Mouse (Mus musculus) brain, embryonic 18.5 days (tissue): ENCODE measurements at regions not wholly inside any gene's neighbourhood (a gene's known extent, or its start where the extent isn't known, plus 50 kb on each side); places are given as distances from the start of the nearest gene placed in this dataset.

Source experiments
- DNase-seq: peaks from one replicate; pipeline ENCODE4 v3.0.0-alpha.2; 2012; ENCODE audit warnings: low read depth, low spot score

DNA sequence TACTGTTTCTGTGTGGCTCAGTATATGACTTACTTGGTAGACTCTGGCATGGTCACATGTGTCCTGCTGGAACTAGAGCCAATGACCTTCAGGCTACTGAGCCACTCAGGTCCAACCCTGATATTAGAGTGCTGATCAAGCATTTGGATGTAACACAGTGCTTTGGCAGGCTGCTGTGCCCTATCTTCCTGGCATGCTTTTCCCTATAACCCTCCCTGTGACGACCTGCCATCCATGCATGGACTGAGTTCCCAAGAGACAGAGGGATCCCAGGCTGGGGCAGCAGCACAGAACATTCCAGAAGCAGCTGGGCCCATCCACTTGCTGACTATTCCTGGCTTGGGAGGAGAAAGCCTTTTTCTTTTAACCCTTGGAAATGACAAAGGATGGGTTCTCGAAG is 451.4 kb downstream of the Cd83 start:
- no peak for DNase-seq

DNA sequence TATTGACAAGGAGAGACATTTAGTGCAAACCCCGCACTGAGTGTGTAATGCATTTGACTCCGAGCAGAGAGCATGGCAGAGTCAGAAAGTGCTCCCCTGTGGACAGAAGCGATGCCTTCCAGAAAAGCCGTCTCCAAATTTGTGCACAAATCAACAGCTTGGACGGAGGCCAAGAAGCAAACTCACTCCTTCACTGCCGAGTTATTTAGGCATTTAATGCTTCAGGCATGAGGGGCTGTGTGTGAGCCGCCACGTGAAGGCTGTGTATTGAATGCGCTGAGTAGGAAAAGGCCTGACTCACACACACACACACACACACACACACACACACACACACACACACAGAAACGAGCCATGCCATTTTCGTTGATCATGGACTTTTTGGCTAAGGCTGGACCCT is 453.7 kb downstream of the Cd83 start:
- no peak for DNase-seq

- no peak for DNase-seq
These were observed 458.6 kb downstream of the Cd83 start for GRCm38 (mm10) chr13:44243211-44243610.

DNA sequence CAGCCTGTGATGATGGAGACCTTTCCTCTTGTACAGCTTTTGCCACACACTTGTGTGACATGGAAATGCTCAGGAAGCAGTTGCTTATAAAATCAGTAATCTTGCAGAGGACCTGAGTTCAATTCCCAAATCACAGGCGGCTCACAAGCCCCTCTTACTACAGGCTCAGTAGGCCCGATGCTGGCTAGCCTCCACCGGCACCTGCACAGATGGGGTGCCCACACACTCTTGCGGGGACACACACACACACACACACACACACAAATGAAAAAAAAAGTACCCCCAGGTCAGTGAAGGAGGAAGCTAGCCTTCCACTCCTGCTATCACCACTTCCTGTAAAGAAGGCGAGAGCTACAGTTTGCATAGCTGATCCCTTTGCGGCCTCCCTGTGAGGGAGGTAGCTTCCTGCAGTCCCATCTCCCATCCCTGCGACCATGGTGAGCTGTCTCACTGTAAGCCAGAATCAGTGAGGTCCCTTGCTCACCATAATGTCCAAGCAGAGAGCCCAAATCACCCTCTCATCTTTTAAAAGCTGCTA is 462.2 kb downstream of the Cd83 start:
- DNase-seq, result no peak

GRCm38 (mm10) chr13:44247861-44248260 is 463.3 kb downstream of the Cd83 start:
- DNase-seq, result no peak

DNA sequence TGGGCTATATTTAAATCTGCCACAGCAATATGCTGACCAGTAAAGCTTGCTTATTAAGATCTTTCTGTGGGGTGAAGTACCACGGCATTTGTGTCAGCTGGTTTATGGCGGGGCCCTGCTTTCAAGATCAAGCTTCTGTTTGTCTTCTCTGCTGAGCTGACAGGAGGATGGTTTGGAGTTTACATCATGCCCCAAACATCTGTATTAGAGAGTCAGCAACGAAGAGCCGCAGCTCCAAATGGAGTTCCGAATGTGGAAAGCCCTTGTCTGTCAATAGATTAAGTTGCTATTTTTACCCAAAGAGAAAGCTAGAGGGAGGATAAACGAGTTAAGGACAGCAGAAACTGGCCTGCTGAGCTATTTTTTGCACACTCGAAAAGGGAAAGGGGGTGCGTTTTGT is 463.8 kb downstream of the Cd83 start:
- DNase-seq, result no peak

GRCm38 (mm10) chr13:44249119-44249518 is 464.5 kb downstream of the Cd83 start:
- no peak for DNase-seq

- DNase-seq, result no peak
These were observed 466.1 kb downstream of the Cd83 start for GRCm38 (mm10) chr13:44250474-44251201.

DNA sequence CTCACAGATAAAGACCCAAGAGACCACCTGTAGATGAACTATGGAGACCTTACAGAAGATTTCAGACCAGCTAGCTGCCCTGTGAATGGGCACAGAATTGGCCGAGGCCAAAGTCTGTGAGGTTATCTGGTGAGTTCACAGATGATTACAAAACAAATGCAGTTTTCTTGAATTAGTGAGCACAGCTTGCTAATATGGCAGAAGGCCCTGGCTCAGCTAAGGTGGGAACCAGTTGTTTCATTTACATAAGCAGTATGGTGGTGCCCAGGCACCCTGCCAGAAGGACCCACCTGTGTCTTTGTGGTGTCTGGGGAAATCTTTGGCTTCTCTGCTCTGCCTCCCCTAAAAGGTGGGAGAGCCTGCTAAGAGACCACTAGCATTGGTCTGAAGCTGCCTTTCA is 466.9 kb downstream of the Cd83 start:
- DNase-seq, result no peak

DNA sequence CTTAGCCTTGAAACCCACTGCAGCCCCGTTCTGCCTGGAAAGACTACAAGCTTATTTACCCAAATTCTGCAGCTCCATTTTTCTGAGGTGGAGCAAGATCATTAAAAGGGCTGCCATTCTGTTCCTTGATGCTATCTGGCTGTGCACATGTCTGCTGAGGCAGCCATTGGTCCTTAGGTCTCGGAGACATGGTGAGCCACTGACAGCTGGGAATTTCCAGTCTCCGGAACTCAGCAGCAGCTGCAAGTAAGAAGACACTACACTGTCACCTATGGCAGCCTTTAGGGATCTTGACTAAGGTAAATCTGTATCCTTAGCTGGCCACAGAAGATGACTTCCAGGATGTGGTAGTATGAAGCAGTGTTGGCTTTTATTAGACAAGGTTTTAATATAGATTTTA is 467.9 kb downstream of the Cd83 start:
- DNase-seq, result no peak

- no peak for DNase-seq
These were observed 470.9 kb upstream of the Jarid2 start for GRCm38 (mm10) chr13:44258422-44258821.

- no peak for DNase-seq
These were observed 469.2 kb upstream of the Jarid2 start for GRCm38 (mm10) chr13:44260039-44260438.

DNA sequence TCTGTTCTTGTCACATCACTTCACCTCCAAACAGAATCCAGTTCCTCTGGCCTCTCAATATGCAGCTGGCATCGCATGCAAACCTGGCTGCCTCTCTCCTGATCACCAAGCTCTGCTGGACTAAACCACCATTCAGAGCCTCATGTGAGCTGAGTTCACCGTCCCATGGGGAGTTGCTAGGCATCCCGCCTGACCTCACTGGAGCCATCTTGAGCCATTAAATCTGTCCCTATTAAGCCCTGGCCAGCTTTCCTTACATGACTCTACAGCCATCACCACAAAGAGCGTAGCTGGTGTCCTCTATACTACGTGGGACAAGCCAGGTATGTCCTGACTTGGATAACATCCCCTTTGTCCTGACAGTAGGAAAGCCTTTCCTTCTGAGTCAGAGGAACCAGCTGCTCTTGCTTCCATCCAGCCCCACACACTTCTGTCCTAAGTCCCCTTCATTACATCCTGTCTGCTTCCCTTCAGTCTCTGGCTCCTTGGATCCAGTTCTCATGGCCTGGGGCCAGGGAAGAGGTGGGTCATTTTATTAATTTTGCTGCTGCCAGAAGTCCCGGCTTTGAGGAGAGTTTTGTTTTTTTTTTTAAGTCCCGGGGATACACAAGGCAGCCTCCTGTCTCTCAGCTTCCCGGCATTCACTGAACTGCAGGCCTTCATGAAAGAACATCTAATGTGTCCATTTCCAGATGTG is 468.5 kb upstream of the Jarid2 start:
- no peak for DNase-seq

- no peak for DNase-seq
These were observed 456.3 kb upstream of the Jarid2 start for GRCm38 (mm10) chr13:44272746-44273524.

DNA sequence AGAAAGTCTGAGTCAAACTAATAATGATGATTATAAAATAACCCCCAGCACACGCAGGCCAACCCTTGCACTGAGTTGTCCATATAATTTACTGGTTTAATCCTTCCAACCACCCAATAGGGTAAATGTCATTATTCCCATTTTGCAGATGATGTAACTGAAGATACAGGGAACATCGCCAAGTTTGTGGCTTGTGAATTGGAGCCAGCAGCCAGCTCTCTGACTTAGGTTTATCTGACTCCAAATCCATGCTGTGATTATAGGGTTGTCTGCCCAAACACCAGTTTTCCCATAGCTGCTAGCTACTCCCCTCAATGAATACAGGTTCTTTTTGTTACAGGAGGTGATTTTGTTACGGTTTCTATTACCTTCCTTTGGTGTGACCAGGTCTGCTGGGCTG is 451.3 kb upstream of the Jarid2 start:
- DNase-seq, result no peak

DNA sequence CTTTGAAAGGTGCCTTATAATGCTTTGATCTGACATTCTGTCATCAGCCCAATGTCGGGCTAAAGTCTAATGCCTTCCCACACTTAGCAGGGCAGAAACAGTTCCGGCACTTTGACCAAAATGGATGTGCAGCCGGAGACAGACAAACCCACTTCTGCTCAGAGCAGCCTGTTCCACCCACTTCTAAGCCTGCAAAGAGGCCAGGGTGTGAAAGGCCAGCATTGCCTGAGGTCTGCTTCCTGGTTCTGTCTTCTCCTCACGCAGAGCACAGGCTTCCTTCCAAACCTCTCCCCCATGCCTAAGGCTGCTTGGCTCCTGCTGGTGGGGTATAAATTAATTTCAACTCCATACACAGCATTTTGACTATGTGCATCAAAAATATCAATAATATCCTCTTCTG is 450.2 kb upstream of the Jarid2 start:
- DNase-seq, result no peak

- DNase-seq, result no peak
These were observed 449.0 kb upstream of the Jarid2 start for GRCm38 (mm10) chr13:44280296-44280695.

DNA sequence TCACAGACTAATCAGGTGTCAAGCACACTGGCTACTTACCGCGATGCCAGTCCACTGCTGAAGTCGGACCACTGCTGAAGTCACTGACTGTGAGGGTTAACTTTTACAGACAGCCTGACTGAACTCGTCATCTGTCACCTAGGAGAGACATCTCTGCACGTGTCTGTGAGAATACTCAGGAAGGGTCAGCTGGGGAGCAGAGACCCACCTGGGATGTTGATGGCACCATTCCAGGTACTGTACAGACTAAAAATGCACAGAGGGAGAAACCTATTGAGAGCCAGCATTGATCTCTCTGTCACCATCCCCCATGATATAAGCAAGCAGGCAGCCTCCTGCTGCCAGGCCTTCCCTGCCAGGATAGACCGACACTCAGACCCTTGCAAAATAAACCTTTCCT is 447.5 kb upstream of the Jarid2 start:
- DNase-seq, result no peak

- DNase-seq, result no peak
These were observed 447.0 kb upstream of the Jarid2 start for GRCm38 (mm10) chr13:44282306-44282705.

- DNase-seq, result peak; percentile 22
These were observed 446.3 kb upstream of the Jarid2 start for GRCm38 (mm10) chr13:44282731-44283571.

GRCm38 (mm10) chr13:44285881-44286280 is 443.4 kb upstream of the Jarid2 start:
- DNase-seq, result no peak
